Mouse (Mus musculus): ENCODE measurements at regions not wholly inside any gene's neighbourhood (a gene's known extent, or its start where the extent isn't known, plus 50 kb on each side); places are given as distances from the start of the nearest gene placed in this dataset.

GRCm38 (mm10) chr13:51980344-51980743 lies 133.9 kb downstream of the Gadd45g start:
- Histone ChIP-seq H3K4me1 (replicated peaks; ENCODE audit: low read depth, low read length) (peaks cover 17% of the 10 kb centered on the region), H3K9me3 (ENCODE audit: low read length) (peaks cover 80% of the 10 kb centered on the region), H3K27me3 (ENCODE audit: insufficient read depth, low read length) (no peaks in the 10 kb centered on the region), H3K36me3 (ENCODE audit: insufficient read depth, low read length) (0 out of 2 replicates have a peak, but pooled peaks cover 7% of the 10 kb centered on the region), H3K4me3 (replicated peaks; ENCODE audit: low read length) (no peak overlapping the region)
- TF ChIP-seq NANOG (IDR thresholded peaks at IDR 0.05; ENCODE audit: borderline replicate concordance, low read length) (no peak), POU5F1 (IDR thresholded peaks at IDR 0.05; ENCODE audit: borderline replicate concordance, low read length) (no peak), CTCF (conservative IDR thresholded peaks at IDR 0.05; ENCODE audit: low read length) (no peak)

- TF ChIP-seq NANOG (IDR thresholded peaks at IDR 0.05; ENCODE audit: borderline replicate concordance, low read length) (no peak), CTCF (conservative IDR thresholded peaks at IDR 0.05; ENCODE audit: low read length) (no peak), POU5F1 (IDR thresholded peaks at IDR 0.05; ENCODE audit: borderline replicate concordance, low read length) (no peak)
- no peaks in the 10 kb centered on the region for H3K27me3 ChIP-seq (ENCODE audit: insufficient read depth, low read length)
These were observed 136.5 kb downstream of the Gadd45g start for GRCm38 (mm10) chr13:51983002-51983401.

DNA sequence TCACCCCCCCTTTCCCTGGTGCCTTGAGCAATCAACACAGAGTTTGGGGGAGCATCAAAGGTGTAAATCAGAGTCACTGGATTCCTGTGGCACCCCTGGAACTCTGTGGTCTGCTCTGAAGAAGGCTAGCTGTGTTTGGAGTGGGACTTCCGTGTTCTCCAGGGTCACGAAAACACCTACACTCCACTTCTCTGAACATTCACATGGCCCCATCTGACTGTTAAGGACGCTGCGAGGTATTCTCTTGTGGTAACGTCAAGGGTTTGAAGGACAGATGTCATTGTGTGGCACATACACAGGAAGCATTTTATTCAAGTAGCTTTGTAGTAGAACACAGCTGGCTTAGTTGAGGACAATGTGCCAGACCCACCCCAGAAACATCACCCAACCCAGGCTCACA lies 137.1 kb downstream of the Gadd45g start:
- TF ChIP-seq CTCF (conservative IDR thresholded peaks at IDR 0.05; ENCODE audit: low read length), result no peak
- no peak for TF ChIP-seq POU5F1 (IDR thresholded peaks at IDR 0.05; ENCODE audit: borderline replicate concordance, low read length)
- no peak for TF ChIP-seq NANOG (IDR thresholded peaks at IDR 0.05; ENCODE audit: borderline replicate concordance, low read length)
- H3K9me3 ChIP-seq (ENCODE audit: low read length), result peaks cover 68% of the 10 kb centered on the region
- no peaks in the 10 kb centered on the region for H3K4me1 ChIP-seq (replicated peaks; ENCODE audit: low read depth, low read length)
- H3K36me3 ChIP-seq (ENCODE audit: insufficient read depth, low read length), result 0 out of 2 replicates have a peak, but pooled peaks cover 7% of the 10 kb centered on the region
- no peak overlapping the region for H3K4me3 ChIP-seq (replicated peaks; ENCODE audit: low read length)
- H3K27me3 ChIP-seq (ENCODE audit: insufficient read depth, low read length), result no peaks in the 10 kb centered on the region

More at GRCm38 (mm10) chr13:51983002-51983401, 136.5 kb downstream of the Gadd45g start:
- H3K9me3 ChIP-seq (ENCODE audit: low read length), result peaks cover 73% of the 10 kb centered on the region
- H3K36me3 ChIP-seq (ENCODE audit: insufficient read depth, low read length), result 0 out of 2 replicates have a peak, but pooled peaks cover 7% of the 10 kb centered on the region
- no peaks in the 10 kb centered on the region for H3K4me1 ChIP-seq (replicated peaks; ENCODE audit: low read depth, low read length)
- H3K4me3 ChIP-seq (replicated peaks; ENCODE audit: low read length), result no peak overlapping the region

GRCm38 (mm10) chr13:51991339-51991738 lies 144.9 kb downstream of the Gadd45g start:
- H3K36me3 ChIP-seq (ENCODE audit: insufficient read depth, low read length), result no peaks in the 10 kb centered on the region
- TF ChIP-seq NANOG (IDR thresholded peaks at IDR 0.05; ENCODE audit: borderline replicate concordance, low read length) (no peak), CTCF (conservative IDR thresholded peaks at IDR 0.05; ENCODE audit: low read length) (no peak), POU5F1 (IDR thresholded peaks at IDR 0.05; ENCODE audit: borderline replicate concordance, low read length) (no peak)
- H3K9me3 ChIP-seq (ENCODE audit: low read length), result peaks cover 45% of the 10 kb centered on the region
- no peaks in the 10 kb centered on the region for H3K27me3 ChIP-seq (ENCODE audit: insufficient read depth, low read length)
- H3K4me1 ChIP-seq (replicated peaks; ENCODE audit: low read depth, low read length), result no peaks in the 10 kb centered on the region
- H3K4me3 ChIP-seq (replicated peaks; ENCODE audit: low read length), result no peak overlapping the region

DNA sequence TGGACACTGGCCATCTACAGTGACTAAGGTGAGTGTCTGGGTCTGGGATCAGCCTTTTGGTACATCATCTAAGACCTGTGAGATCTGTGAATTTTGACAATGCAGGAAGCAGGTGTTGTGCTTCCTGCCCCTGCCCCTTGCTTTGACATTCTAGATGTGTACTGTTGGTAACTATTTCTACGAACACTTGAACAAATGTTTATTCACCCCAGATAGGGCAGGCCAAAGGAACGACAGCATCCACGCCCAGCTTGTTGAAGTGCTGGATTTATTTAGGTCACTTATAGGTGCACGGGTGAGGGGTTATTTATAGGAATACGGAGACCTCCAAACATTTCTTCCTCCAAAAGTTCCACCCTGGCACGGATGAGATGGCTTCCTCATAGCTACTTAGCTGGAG lies 146.4 kb downstream of the Gadd45g start:
- H3K4me3 ChIP-seq (replicated peaks; ENCODE audit: low read length), result no peak overlapping the region
- no peak for TF ChIP-seq POU5F1 (IDR thresholded peaks at IDR 0.05; ENCODE audit: borderline replicate concordance, low read length)
- TF ChIP-seq CTCF (conservative IDR thresholded peaks at IDR 0.05; ENCODE audit: low read length), result no peak
- TF ChIP-seq NANOG (IDR thresholded peaks at IDR 0.05; ENCODE audit: borderline replicate concordance, low read length), result no peak
- no peaks in the 10 kb centered on the region for H3K36me3 ChIP-seq (ENCODE audit: insufficient read depth, low read length)
- peaks cover 42% of the 10 kb centered on the region for H3K9me3 ChIP-seq (ENCODE audit: low read length)
- no peaks in the 10 kb centered on the region for H3K4me1 ChIP-seq (replicated peaks; ENCODE audit: low read depth, low read length)
- no peaks in the 10 kb centered on the region for H3K27me3 ChIP-seq (ENCODE audit: insufficient read depth, low read length)

GRCm38 (mm10) chr13:51996163-51996562 lies 149.7 kb downstream of the Gadd45g start:
- H3K36me3 ChIP-seq (ENCODE audit: insufficient read depth, low read length), result no peaks in the 10 kb centered on the region
- TF ChIP-seq CTCF (conservative IDR thresholded peaks at IDR 0.05; ENCODE audit: low read length) (no peak), NANOG (IDR thresholded peaks at IDR 0.05; ENCODE audit: borderline replicate concordance, low read length) (no peak), POU5F1 (IDR thresholded peaks at IDR 0.05; ENCODE audit: borderline replicate concordance, low read length) (no peak)
- peaks cover 34% of the 10 kb centered on the region for H3K9me3 ChIP-seq (ENCODE audit: low read length)
- H3K4me1 ChIP-seq (replicated peaks; ENCODE audit: low read depth, low read length), result no peaks in the 10 kb centered on the region
- no peaks in the 10 kb centered on the region for H3K27me3 ChIP-seq (ENCODE audit: insufficient read depth, low read length)
- H3K4me3 ChIP-seq (replicated peaks; ENCODE audit: low read length), result no peak overlapping the region

- H3K27me3 ChIP-seq (ENCODE audit: insufficient read depth, low read length), result no peaks in the 10 kb centered on the region
- TF ChIP-seq NANOG (IDR thresholded peaks at IDR 0.05; ENCODE audit: borderline replicate concordance, low read length) (no peak), POU5F1 (IDR thresholded peaks at IDR 0.05; ENCODE audit: borderline replicate concordance, low read length) (no peak), CTCF (conservative IDR thresholded peaks at IDR 0.05; ENCODE audit: low read length) (no peak)
- no peaks in the 10 kb centered on the region for H3K4me1 ChIP-seq (replicated peaks; ENCODE audit: low read depth, low read length)
- peaks cover 17% of the 10 kb centered on the region for H3K9me3 ChIP-seq (ENCODE audit: low read length)
- no peaks in the 10 kb centered on the region for H3K36me3 ChIP-seq (ENCODE audit: insufficient read depth, low read length)
- no peak overlapping the region for H3K4me3 ChIP-seq (replicated peaks; ENCODE audit: low read length)
These were observed 152.1 kb downstream of the Gadd45g start for GRCm38 (mm10) chr13:51998542-51998941.

DNA sequence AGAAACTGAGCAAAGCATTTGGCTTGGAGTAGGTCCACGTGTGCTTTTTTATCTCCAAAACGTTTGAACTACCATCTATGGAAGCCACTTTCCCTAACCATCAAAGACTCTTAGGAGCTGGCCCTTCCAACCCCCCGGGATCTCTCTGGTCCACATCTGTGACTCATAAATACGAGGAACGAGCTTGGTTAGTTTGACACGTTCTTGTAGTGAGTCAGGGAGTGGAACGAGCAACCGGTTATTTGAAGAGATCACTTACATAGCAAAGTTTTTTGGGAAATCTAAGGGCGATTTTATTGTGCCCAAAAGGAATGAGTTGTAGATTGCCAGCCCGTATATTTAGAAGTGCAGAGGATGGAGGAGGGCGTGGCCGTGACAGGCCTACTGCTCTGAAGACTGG lies 155.3 kb downstream of the Gadd45g start:
- no peaks in the 10 kb centered on the region for H3K27me3 ChIP-seq (ENCODE audit: insufficient read depth, low read length)
- H3K9me3 ChIP-seq (ENCODE audit: low read length), result peaks cover 18% of the 10 kb centered on the region
- no peaks in the 10 kb centered on the region for H3K36me3 ChIP-seq (ENCODE audit: insufficient read depth, low read length)
- H3K4me1 ChIP-seq (replicated peaks; ENCODE audit: low read depth, low read length), result no peaks in the 10 kb centered on the region
- no peak overlapping the region for H3K4me3 ChIP-seq (replicated peaks; ENCODE audit: low read length)
- TF ChIP-seq CTCF (conservative IDR thresholded peaks at IDR 0.05; ENCODE audit: low read length) (no peak), POU5F1 (IDR thresholded peaks at IDR 0.05; ENCODE audit: borderline replicate concordance, low read length) (no peak), NANOG (IDR thresholded peaks at IDR 0.05; ENCODE audit: borderline replicate concordance, low read length) (no peak)

DNA sequence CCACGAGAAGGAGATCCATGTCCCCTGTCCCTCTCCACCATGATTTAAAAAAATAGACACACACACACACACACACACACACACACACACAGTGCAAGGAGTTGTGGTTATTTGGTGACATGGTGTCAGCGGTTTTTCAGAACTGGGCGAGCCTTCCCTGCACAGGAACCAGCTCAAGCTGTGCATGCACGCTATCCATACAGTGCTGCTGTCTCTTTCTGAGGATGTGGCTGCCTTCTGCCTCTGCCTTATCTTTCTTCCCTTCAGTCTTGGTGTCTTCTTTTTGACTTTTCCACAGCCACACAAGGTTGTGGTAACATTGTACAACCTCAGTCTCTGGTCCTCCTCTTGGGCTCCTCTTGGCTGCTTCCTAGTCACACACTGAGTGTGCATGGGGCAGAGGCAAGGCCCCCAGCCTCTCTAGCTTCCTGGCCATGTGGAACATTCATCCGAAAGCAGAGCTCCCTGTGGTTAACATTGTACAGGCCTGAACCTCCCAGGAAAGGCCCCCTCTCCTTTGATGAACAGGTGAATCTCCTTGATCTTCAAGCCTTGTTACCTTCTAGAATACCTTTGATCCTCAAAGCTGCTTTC lies 157.6 kb downstream of the Gadd45g start:
- Histone ChIP-seq H3K9me3 (ENCODE audit: low read length) (peaks cover 18% of the 10 kb centered on the region), H3K36me3 (ENCODE audit: insufficient read depth, low read length) (no peaks in the 10 kb centered on the region), H3K27me3 (ENCODE audit: insufficient read depth, low read length) (no peaks in the 10 kb centered on the region), H3K4me1 (replicated peaks; ENCODE audit: low read depth, low read length) (no peaks in the 10 kb centered on the region), H3K4me3 (replicated peaks; ENCODE audit: low read length) (no peak overlapping the region)
- no peak for TF ChIP-seq NANOG (IDR thresholded peaks at IDR 0.05; ENCODE audit: borderline replicate concordance, low read length)
- TF ChIP-seq POU5F1 (IDR thresholded peaks at IDR 0.05; ENCODE audit: borderline replicate concordance, low read length), result no peak
- TF ChIP-seq CTCF (conservative IDR thresholded peaks at IDR 0.05; ENCODE audit: low read length), result no peak

All from E14TG2a.4 (cell line).